Mouse (Mus musculus) Patski (cell line): ENCODE measurements around the gene Gm17542. TPM values are rescaled to one million over a fixed set of nuclear protein-coding genes. Genes with fewer than 3 reads are reported as not detected.
"Not testable (repeated sequence)": the region's sequence is repeated elsewhere in the genome, so short reads cannot be mapped to it uniquely, and the experiment has no call there.

Experiments
- ATAC-seq: fragments of 100-300 bp; one replicate; pipeline ENCODE4 v1.8.0; 2021
- CTCF ChIA-PET: fragments of 350-600 bp; sonication (Branson Sonifier 250); formaldehyde crosslinking; loops from one replicate; lab custom pipeline; 2022; ENCODE audit warnings: inconsistent platforms; lab: Charles Lee
- POLR2A ChIA-PET: fragments of 350-600 bp; sonication (Branson Sonifier 250); formaldehyde crosslinking; loops from one replicate; lab custom pipeline; 2022; ENCODE audit warnings: antibody characterized with exemption, inconsistent platforms; lab: Charles Lee
- DNase-seq: peaks from one replicate; pipeline ENCODE4 v3.0.0-alpha.2; 2011; ENCODE audit warnings: low read depth, low spot score
- H3K27me3 ChIP-seq: fragments of 371-371 bp; one replicate; pipeline ENCODE4 v1.5.1; 2021
- CTCF ChIP-seq: fragments of 100-300 bp; IDR thresholded peaks from one replicate; pipeline ENCODE4 v1.5.1; 2021
- in situ Hi-C: fragments of 300-500 bp; cut with MboI; formaldehyde crosslinking; loops from 3 replicates; pipeline ENCODE4 v1.11.1; 2018; ENCODE audit warnings: low pct_unique_long_range_greater_than_20kb, mixed read lengths
- polyA plus RNA-seq: library from polyadenylated mRNA; unstranded; gene quantifications from one replicate; pipeline ENCODE4 v1.2.3, GENCODE M21; 2021

Gm17542 gene
- not detected for polyA plus RNA-seq

DNA sequence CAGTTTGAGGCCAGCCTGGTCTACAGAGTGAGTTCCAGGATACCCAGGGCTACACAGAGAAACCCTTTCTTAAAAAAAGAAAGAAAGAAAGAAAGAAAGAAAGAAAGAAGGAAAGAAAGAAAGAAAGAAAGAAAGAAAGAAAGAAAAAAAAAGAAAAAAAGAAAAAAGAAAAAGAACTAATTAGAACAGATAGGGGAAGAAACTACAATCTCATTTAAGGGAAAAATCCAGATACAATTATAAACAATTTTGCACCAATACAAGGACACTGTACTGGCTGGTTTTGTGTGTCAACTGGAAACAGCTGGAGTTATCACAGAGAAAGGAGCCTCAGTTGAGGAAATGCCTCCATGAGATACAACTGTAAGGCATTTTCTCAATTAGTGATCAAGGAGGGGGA is at the start of gene Gm17542:
Gene Gm17542 (minus strand): TSS at position 101 of the 400 bp plus-strand sequence.
- ATAC-seq, CTCF ChIA-PET, DNase-seq, in situ Hi-C loops, POLR2A ChIA-PET: not testable (repeated sequence)
- H3K27me3 ChIP-seq: peaks cover 14% of the 10 kb centered on the region

DNA sequence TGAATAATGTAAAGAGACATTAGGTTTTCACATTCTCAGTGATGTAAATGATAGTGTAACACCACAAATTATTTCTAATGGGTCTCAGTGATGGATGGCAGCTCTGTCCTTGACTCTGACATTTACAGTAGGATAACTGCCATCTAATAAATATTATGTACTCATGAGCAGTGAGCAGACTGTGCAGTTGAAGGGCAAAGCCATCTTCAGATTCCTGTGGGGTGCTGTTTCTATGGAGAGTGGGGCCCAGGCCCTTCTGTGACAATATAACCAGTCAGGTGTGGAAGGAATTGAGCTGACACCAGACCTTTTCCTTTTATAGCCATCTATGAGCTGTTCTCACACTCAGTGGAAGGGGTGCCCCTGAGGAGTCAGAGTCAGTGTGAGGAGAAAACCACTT is 21.8 kb upstream of the Gm17542 start:
- in situ Hi-C loops: loop anchor here (10.0 kb wide), 1 partner anchor 185 kb away; no protein-coding TSS in a partner anchor
- no peak for TF ChIP-seq CTCF
- POLR2A ChIA-PET: no interaction called here
- peaks cover 27% of the 10 kb centered on the region for H3K27me3 ChIP-seq
- ATAC-seq: no peak
- CTCF ChIA-PET: no interaction called here
- no peak for DNase-seq

DNA sequence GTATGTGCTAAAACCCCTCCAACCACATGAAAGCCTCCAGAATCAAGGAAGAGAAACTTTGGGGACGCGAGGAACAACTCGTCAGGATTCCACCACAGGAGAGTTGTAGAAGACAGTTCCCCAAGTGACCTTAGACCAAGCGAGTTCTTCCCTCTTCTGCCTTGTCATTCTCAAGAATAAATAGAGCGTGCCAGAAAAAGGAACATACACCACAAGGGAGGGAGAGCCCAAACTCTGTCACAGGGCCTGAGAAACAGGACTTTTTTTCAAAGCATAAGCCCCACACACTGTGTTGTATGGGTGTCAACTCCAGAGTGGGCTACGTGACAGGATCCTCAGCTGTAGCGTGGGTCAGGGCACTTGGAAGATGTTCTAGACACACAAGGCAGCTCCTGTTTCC is 20.1 kb upstream of the Gm17542 start:
- DNase-seq (no peak), ATAC-seq (no peak)
- in situ Hi-C loops: no loop called here
- H3K27me3 ChIP-seq: peaks cover 27% of the 10 kb centered on the region
- no peak for TF ChIP-seq CTCF
- ChIA-PET CTCF (no interaction called here), POLR2A (no interaction called here)

DNA sequence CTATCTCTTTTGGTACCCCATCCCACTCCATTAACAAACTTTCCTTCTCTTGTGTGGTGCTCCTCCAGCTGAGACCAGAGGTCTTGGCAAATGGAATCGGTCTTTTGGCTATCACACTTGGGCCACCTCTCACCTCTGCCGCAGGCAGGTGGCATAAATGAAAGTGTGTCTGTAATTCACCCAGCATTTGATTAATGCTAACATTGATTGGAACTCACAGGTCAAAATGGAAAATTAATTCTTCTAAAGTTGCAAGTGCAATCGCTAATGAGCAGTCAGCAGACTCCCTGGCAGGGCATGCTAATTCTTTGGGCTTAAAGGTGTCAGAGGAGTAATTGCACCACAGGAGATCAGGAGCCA is 3.2 kb downstream of the Gm17542 start:
- peaks cover 14% of the 10 kb centered on the region for H3K27me3 ChIP-seq
- DNase-seq (no peak), ATAC-seq (no peak)
- ChIA-PET POLR2A (no interaction called here), CTCF (no interaction called here)
- in situ Hi-C loops: no loop called here
- TF ChIP-seq CTCF: no peak

DNA sequence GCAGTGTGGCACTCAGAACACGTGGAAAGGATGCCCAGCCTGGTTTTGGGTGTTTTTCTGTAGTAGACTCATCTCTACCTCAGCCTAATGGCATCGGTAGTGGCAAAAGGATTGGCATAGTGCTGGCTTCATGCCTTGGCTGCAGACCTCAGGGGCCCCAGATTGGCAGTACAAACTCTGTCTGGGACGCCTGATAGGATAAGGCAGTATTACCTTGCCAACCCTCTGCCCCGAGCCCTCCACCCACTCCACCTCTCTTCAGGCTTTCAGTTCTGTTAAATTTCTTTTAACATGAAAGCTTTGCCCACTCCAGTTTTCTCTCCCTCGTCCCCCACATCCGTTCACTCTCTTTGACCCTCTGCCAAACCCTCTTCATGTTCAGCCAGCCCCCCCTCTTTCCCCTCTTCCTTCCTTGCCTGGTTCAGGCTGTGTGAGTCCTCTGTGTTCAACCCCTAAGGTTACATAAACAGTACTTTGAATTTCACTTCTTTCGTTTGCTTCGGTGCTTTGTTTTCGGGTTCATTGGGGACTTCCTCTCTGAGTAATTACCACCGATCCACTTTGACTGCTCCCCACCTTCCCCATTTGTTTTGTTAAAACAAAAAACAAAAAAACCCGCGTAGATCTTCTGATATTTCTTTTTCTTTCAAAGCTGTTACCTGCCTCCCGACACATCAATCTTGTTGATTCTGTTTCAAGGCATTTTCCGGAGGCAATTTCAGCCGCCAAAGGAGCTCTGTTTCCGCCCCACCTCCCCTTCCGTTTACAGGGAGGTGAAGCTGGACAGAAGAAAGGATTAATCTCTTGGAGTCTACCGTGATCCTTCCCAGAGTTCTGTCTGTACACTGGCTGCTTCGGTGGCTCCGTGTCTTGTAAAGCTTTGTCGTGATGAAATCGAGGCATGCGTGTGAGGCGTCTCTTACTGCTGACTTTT is 3.9 kb downstream of the Gm17542 start:
- POLR2A ChIA-PET: no interaction called here
- ATAC-seq (no peak), DNase-seq (no peak)
- peaks cover 16% of the 10 kb centered on the region for H3K27me3 ChIP-seq
- TF ChIP-seq CTCF: no peak
- in situ Hi-C loops: no loop called here
- CTCF ChIA-PET: no interaction called here

DNA sequence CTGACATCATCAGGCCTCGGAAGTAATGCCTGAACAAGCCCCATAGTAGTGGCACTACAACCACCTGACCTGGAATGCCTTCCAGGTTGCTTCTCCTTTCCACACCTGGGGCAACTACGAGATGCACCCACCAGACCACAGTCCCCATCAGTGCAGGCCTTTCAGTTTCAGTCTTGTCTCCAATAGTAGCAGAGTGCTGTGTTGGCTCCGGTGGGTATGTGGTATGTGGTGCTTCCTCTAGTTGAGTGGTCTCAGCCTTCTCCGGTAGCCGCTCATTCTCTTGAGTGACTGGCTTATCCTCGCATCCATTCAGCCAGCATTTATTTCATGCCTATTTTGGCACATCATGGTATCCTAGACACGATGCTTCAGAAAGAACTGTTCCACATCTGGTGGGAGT is 4.8 kb downstream of the Gm17542 start:
- DNase-seq (no peak), ATAC-seq (no peak)
- TF ChIP-seq CTCF: no peak
- ChIA-PET CTCF (no interaction called here), POLR2A (no interaction called here)
- peaks cover 19% of the 10 kb centered on the region for H3K27me3 ChIP-seq
- in situ Hi-C loops: no loop called here

DNA sequence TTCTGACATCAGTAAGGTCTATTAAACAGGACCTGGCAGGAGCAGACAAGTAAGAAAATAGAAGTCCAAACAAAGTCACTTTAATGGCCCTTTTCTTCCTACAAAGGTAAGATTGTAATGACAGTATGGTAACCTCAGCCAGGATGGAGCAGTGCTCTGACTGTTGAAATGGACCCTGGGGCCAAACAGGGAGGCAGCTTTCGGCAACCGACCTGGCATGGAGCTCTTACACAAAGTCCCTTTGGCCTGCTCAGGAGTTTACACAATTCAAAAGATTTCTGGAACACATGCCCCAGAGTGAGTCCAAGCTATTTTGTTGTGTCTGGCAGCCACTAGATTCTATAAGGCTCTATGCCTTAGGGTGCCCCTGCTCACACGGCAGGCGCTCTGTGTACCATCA is 9.0 kb downstream of the Gm17542 start:
- CTCF ChIA-PET: no interaction called here
- no peak for TF ChIP-seq CTCF
- peaks cover 17% of the 10 kb centered on the region for H3K27me3 ChIP-seq
- in situ Hi-C loops: no loop called here
- no peak for DNase-seq
- no peak for ATAC-seq
- POLR2A ChIA-PET: no interaction called here

DNA sequence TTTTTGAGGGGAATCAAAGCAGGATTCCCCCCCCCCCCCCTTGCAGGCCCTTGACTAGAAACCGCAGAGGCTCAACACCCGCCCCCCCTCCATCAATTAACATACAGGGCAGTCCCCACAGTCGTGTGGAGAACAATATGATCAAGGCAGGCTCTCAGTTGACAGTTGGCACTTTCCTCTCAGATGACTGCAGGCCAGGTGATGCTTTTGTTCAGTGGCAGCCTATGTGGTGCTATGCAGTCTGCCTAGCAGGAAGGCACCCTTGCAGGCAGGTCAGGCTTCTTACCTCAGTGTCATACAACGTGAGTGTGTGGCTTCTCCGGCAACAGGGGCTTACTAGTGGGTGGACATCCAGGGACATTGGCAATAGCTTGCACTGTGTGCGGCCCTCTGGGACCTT is 17.4 kb downstream of the Gm17542 start:
- ChIA-PET POLR2A (no interaction called here), CTCF (no interaction called here)
- TF ChIP-seq CTCF: no peak
- DNase-seq (no peak), ATAC-seq (no peak)
- in situ Hi-C loops: no loop called here
- H3K27me3 ChIP-seq: peaks cover 25% of the 10 kb centered on the region

DNA sequence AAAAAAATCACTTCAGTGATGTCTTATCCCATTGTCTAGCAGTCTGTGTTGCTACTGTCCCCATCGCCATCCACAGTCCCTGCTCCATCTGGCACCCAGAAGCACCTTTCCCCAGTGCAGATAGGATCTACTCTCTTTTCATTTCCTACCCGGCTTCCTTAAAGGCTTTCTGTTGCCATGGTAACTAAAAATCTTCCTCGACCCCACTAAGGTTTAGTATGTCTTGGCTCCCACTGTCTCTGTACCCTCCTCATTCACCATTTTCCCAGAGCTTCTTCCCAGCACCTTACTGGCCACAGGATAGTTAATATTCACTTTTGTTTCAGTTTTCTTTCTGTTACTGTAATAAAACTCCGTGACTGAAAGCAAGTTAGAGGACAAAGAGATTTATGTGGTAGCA is 17.9 kb downstream of the Gm17542 start:
- ChIA-PET CTCF (no interaction called here), POLR2A (no interaction called here)
- in situ Hi-C loops: no loop called here
- no peak for ATAC-seq
- TF ChIP-seq CTCF: no peak
- H3K27me3 ChIP-seq: peaks cover 27% of the 10 kb centered on the region
- no peak for DNase-seq

DNA sequence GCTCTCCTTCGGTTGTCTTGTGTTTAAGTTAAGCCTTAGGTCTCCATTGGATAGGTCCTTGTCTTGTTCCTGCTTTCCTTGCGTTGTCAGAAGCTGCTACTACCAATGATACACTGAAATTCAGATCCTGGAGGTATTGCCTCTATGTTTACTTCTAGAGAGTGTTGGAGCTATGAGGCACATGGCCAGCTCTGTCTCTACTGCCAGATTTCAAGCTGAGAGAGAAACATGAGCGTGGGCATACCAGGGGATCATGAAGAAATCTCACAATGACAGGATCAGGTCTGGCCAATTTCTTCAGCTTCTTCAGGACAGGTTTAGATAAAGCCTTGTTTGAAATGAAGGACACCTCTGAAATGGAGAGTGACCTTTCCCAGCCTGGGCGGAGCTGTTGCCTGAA is 19.1 kb downstream of the Gm17542 start:
- CTCF ChIA-PET: no interaction called here

DNA sequence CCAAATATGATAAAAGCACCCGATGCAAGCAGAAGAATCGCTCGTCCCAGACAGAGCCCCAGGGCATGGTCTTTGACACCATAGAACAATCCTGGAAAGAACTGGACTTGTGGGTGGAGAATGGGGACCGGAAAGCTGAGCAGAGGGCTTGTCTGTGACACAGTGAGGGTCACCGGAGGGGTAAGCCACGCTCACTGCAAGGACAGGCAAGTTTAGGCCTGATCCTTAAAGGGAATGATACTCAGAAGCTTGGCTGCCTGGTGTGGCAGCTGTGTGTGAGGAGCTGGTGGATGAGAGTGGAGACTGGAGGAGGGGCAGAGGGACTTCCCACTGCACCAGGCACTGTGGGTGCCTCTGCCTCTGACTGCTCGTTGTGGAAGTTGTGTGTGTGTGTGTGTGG is 27.0 kb downstream of the Gm17542 start:
- ChIA-PET CTCF (no interaction called here), POLR2A (no interaction called here)
- no peak for TF ChIP-seq CTCF
- peaks cover 43% of the 10 kb centered on the region for H3K27me3 ChIP-seq
- in situ Hi-C loops: loop anchor here (25.0 kb wide), 1 partner anchor 1254 kb away; no protein-coding TSS in a partner anchor
- DNase-seq (no peak), ATAC-seq (no peak)

More for the DNA sequence above, 19.1 kb downstream of the Gm17542 start:
- no peak for TF ChIP-seq CTCF
- ATAC-seq (no peak), DNase-seq (no peak)
- peaks cover 34% of the 10 kb centered on the region for H3K27me3 ChIP-seq
- in situ Hi-C loops: loop anchor here (25.0 kb wide), 1 partner anchor 1262 kb away; no protein-coding TSS in a partner anchor
- POLR2A ChIA-PET: no interaction called here
